Mouse (Mus musculus) cerebellum, postnatal 4 days (tissue): ENCODE measurements around the gene Armc6.
"Not testable (repeated sequence)": the region's sequence is repeated elsewhere in the genome, so short reads cannot be mapped to it uniquely, and the experiment has no call there.

ENCODE experiments used
- DNase-seq, 2 experiments: peaks; one replicate each; pipeline ENCODE4 v3.0.0; 2022; ENCODE audit warnings: low spot score in 2 of 2, mixed read lengths in 1 of 2

The Armc6 gene

GRCm38 (mm10) chr8:70230837-70231236 lies 3.4 kb downstream of the Armc6 start:
- no peak for DNase-seq

GRCm38 (mm10) chr8:70227997-70228396 lies 6.3 kb downstream of the Armc6 start:
- DNase-seq, result peak in 1 of 2 experiments; percentile 52

DNA sequence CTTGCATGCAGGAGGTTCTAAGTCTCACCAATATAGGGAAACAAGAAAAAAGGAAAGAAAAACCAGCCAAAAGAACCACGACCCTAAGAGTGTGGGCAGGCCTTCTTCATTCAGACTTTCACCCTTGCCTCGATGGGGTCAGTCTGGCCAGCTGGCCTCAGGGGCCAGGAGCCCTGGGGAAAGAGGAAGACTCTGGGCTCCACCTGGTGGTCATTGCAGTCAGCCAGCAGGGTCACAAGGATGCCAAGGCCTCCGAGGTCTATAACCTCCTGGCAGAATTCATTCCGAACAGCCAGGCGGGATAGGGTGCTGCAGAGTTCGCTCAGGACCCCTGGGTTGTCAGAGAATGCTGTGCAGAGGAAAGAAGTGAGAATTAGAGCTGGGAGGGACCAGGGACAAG lies 10.9 kb downstream of the Armc6 start:
- DNase-seq, result peak in 1 of 2 experiments; percentile 45

DNA sequence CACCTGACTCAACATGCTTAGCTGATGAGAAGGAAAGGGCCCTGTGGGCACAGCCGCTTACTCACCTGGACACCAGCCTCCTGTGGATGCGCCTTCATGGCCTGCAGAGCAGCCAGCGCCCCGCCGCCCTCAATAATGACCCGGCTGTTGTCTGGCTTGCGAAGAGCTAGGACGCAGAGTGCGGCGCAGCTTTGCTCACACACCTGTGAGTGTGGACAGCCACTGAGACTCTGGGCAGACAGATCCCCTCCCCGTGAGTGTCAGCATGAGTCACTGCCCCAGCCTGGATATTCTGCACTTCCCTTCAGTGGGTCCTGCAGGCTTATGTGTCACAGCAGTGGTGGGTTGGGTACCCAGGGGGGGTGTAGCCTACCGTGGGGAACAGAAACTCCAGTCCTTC lies 12.2 kb downstream of the Armc6 start:
- DNase-seq, result no peak

GRCm38 (mm10) chr8:70220911-70221310 lies 13.4 kb downstream of the Armc6 start:
- DNase-seq, result no peak

DNA sequence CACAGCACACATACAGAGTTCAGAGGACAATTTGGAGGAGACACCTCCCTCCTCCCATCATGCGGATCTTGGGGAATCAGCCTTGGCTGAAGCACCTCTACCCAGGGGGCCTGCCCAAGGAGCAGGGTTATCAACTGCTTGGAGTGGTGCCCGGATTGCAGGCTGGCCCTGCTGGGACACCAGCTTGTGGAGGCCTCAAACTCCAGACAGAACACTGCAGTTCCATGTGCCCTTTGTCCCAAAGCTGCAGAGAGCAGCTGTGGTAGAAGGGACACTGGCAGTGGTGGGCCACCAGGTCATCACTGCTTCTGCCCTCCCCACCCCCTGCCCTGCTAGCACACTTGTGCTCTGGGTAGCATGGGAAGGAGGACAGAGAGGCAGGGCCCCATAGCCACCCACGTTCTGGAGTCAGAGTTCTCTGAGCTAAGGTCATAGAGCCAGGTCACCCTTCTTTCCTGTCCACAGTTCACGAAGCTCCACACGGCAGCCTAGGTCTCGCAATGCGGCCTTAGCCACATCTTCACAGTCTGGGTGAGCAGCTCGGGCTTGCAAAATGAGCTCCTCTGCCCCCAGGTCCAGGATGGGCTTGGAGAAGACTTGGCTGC lies 13.9 kb downstream of the Armc6 start:
- no peak for DNase-seq

DNA sequence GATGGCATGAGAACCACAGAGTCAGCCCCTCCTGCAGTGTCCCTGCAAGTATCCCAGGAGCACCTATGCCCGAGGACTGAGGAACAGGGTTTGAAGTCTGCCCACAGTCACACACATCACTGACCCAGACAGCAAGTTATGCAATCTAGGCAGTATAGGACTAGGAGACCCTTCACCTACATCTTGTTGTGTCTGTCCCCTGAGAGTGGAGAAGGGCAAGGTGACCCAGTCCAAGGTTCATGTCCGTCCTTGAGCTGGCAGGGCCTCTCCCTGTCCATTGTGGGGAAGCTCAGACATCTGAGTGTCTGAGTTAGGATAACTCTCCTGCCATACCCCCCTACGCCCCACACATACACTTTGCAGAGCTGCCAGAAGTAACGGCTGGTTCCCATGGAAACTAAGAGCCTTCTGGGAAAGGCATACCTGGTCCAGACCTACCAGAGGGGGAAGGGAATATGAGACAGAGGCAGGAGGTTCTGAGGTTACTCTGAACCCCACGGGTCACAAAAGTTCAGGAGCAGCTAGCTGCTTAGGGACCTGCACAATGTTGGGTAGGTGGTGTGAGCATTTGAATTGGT lies 15.1 kb downstream of the Armc6 start:
- no peak for DNase-seq

DNA sequence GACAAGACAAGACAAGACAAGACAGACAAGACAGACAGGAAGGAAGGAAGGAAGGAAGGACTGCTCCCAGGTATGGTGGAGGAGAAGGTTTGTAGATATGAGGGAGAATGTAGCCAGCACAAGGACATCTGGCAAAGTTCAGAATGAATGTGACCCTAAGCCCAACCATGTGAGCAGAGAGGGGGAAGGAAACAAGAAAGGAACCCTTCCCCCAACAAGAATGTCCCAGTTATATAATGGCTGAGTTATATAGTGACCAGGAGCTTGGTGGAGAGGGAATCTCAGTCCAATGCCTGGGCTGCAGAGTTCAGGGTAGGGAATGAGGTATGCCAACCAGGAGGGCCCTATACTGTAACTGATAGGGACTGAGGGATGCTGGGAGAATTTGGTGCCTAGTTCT lies 16.8 kb downstream of the Armc6 start:
- no peak for DNase-seq

DNA sequence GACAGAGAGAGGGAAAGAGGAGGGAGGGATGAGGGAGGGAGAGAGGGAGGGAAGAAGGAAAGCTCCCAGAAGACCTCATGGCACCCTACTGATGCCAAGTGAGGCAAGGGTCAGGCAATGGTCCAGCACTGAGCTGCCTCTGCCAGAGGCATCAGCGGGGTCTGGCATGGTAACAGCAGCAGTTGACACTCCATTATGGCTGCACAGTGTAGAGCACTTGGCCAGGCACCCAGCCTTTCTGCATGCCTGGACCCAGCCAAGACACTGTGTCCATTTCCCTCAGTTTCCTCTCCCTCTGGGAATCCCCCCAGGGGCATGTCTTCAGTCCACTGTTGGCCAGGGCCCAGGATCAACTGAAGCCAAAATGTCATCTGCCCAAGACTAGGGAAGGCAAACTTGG lies 17.7 kb downstream of the Armc6 start:
- DNase-seq, result peak; percentile 56 to 90

DNA sequence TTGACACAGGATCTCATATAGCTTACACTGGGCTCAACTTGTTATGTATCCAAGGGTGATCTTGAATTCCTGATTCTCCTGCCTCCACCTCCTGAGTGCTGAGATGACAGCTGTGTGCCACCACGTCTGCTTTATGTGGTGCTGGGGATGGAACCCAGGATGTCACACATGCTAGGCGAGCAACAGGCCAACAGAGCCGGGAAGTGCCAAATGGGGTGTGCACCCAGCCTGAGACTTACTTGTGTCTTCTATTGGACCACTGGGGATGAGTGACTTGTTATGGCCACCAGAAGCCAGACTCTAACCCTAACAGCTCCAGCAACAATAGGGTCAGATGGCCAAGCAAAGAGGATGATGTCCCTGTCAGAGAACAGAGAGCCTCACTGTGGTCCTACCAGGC lies 18.1 kb downstream of the Armc6 start:
- DNase-seq, result not testable (repeated sequence)

- no peak for DNase-seq
Observed at GRCm38 (mm10) chr8:70215092-70215491, 19.2 kb downstream of the Armc6 start.

DNA sequence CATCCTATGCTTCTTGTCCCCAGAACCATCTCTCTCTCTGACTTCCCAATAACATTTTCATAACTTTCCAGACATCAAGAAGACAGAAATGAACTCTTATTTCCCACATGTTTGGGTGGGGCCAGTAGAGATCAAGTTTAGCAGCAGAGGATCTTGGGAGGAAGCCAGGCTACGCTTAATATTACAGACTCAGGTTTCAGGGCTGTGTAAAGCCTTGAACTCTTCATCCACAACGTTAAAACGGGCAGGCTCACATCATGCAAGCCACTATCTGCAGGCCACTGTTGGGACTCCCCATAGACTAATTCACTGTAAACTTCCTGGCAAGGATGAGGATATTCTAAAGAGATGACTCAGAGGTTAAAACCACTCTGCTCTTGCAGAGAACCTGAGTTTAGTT lies 19.9 kb downstream of the Armc6 start:
- DNase-seq, result no peak

GRCm38 (mm10) chr8:70212112-70213055 lies 21.9 kb downstream of the Armc6 start, which contains the start of gene Slc25a42:
TSS of gene Slc25a42 (minus strand) at chr8:70212305.
- DNase-seq, result peak; percentile 88 to 97

GRCm38 (mm10) chr8:70211726-70212111 lies 22.5 kb downstream of the Armc6 start:
- DNase-seq, result no peak

GRCm38 (mm10) chr8:70211275-70211674 lies 23.0 kb downstream of the Armc6 start:
- DNase-seq, result no peak

- DNase-seq, result no peak
Observed at GRCm38 (mm10) chr8:70210538-70210937, 23.7 kb downstream of the Armc6 start.

- DNase-seq, result no peak
Observed at GRCm38 (mm10) chr8:70208130-70208529, 26.1 kb downstream of the Armc6 start.

GRCm38 (mm10) chr8:70204757-70205156 lies 29.5 kb downstream of the Armc6 start:
- no peak for DNase-seq

DNA sequence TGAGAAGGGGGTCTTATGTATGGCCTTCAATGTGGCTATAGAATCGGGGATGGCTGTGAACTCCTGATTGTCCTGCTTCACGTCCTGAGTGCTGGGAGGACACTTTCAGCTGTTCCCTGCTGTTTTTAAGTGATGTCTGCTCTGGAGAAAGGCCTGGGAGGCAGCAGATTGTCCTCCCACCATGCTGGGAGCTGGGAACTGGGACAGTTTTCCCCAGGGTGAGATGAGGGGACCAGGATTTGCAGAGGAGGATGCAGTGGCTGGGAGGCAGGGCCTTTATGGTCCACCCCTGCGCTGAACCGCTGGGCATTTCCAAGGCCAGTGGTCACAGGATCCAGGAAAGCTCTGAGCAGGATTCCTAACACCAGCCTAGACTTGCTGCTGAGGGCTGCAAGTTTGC lies 31.2 kb downstream of the Armc6 start:
- DNase-seq, result no peak

GRCm38 (mm10) chr8:70201417-70201816 lies 32.8 kb downstream of the Armc6 start:
- DNase-seq, result no peak

- DNase-seq, result peak in 1 of 2 experiments; percentile 28
Observed at GRCm38 (mm10) chr8:70200098-70200681, 34.1 kb downstream of the Armc6 start.

GRCm38 (mm10) chr8:70197603-70198002 lies 36.7 kb downstream of the Armc6 start:
- no peak for DNase-seq
